Mouse (Mus musculus): Measurements from ENCODE around the gene Ccnd3. TPM values are rescaled to one million over a fixed set of nuclear protein-coding genes. Genes with fewer than 3 reads are reported as not detected.

The Ccnd3 gene
- polyA plus RNA-seq, 1 experiment from 2014 or later, result 355 TPM

Other genes with a start within 250 kb of the Ccnd3 start
- gene Mrps10, start 136.2 kb upstream of the Ccnd3 start, polyA plus RNA-seq (2016; fragmentation: Nextera tagmentation; extraction: Ambion mirVana), result 72.7 and 75.7 TPM in 2 replicates
- gene Guca1b, start 119.7 kb upstream of the Ccnd3 start, polyA plus RNA-seq (2016; fragmentation: Nextera tagmentation; extraction: Ambion mirVana), result 1.7 and 1.9 TPM in 2 replicates
- 0.71 and 1.5 TPM in 2 replicates for gene Guca1a, start 104.5 kb upstream of the Ccnd3 start, polyA plus RNA-seq (2016; fragmentation: Nextera tagmentation; extraction: Ambion mirVana)
- 0.61 and 0.65 TPM in 2 replicates for gene AI661453, start 68.4 kb upstream of the Ccnd3 start, polyA plus RNA-seq (2016; fragmentation: Nextera tagmentation; extraction: Ambion mirVana)
- gene 1700001C19Rik, start 67.7 kb upstream of the Ccnd3 start, polyA plus RNA-seq (2016; fragmentation: Nextera tagmentation; extraction: Ambion mirVana), result 0.25 and 0.41 TPM in 2 replicates
- gene Taf8, start 2.8 kb upstream of the Ccnd3 start, polyA plus RNA-seq (2016; fragmentation: Nextera tagmentation; extraction: Ambion mirVana), result 34.2 and 35.8 TPM in 2 replicates
- 29.6 and 30.7 TPM in 2 replicates for gene Bysl, start 106.4 kb downstream of the Ccnd3 start, polyA plus RNA-seq (2016; fragmentation: Nextera tagmentation; extraction: Ambion mirVana)
- 46.9 and 47.2 TPM in 2 replicates for gene Med20, start 106.5 kb downstream of the Ccnd3 start, polyA plus RNA-seq (2016; fragmentation: Nextera tagmentation; extraction: Ambion mirVana)
- gene Gm20517, start 106.5 kb downstream of the Ccnd3 start, polyA plus RNA-seq (2016; fragmentation: Nextera tagmentation; extraction: Ambion mirVana), result 1.6 and 2.2 TPM in 2 replicates
- 9.5 and 11.0 TPM in 2 replicates for gene Usp49, start 125.6 kb downstream of the Ccnd3 start, polyA plus RNA-seq (2016; fragmentation: Nextera tagmentation; extraction: Ambion mirVana)
- gene Tomm6, start 183.3 kb downstream of the Ccnd3 start, polyA plus RNA-seq (2016; fragmentation: Nextera tagmentation; extraction: Ambion mirVana), result 397 and 414 TPM in 2 replicates
- gene Frs3, start 184.0 kb downstream of the Ccnd3 start, polyA plus RNA-seq (2016; fragmentation: Nextera tagmentation; extraction: Ambion mirVana), result 7.3 and 8.0 TPM in 2 replicates
- 0.27 and 0.31 TPM in 2 replicates for gene Gm21981, start 189.4 kb downstream of the Ccnd3 start, polyA plus RNA-seq (2016; fragmentation: Nextera tagmentation; extraction: Ambion mirVana)
- gene Prickle4, start 189.7 kb downstream of the Ccnd3 start, polyA plus RNA-seq (2016; fragmentation: Nextera tagmentation; extraction: Ambion mirVana), result 0.87 and 1.2 TPM in 2 replicates
- not detected in 2 replicates for gene Pgc, start 221.8 kb downstream of the Ccnd3 start, polyA plus RNA-seq (2016; fragmentation: Nextera tagmentation; extraction: Ambion mirVana)
- gene Tfeb, start 232.0 kb downstream of the Ccnd3 start, polyA plus RNA-seq (2016; fragmentation: Nextera tagmentation; extraction: Ambion mirVana), result 5.2 and 6.0 TPM in 2 replicates

Measured in embryonic facial prominence, embryonic 12.5 days (tissue).